Mouse (Mus musculus): ENCODE data around the gene Klk1b9.
"Not testable (repeated sequence)": the region's sequence is repeated elsewhere in the genome, so short reads cannot be mapped to it uniquely, and the experiment has no call there.

Klk1b9 gene

DNA sequence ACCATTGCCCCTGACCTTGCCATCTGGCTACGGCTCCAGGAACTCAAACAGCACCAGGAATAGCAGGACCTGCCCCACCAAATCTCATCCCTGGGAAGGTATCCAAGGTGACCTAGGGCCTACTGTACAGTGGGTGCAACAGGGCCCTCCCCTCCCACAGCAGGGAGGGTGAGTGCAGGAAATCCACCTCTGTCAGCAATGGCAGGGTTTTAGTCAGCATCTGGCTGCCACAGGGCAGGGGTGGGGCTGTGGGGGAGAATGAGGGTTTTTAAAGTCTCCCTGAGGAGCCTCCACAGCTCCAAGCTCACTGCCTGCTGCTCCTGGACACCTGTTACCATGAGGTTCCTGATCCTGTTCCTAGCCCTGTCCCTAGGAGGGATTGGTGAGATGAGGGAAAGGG is at the start of gene Klk1b9:
Klk1b9 (plus strand) TSS at position 301 of the 400 bp plus-strand sequence.
- DNase-seq (ENCODE audit: extremely low spot score): not testable (repeated sequence)

DNA sequence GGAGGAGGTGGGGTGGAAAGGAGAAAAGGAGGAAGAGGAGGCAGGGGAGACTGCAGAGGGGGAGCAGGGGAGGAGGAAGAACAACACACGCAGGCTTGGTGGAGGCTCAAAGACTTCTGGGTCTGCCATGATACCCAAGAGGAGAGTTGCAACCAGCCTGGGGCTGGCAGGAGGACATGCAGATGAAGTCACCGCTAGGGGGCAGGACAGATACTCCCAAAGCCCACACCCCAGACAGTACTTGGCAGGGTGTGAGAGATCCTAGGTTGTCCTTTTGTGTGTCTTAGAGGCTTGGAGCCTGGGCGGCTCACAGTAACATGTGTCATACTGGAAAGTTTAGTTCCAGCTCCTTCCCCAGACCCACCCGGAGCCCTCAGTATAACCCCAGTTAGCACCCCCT is 47.3 kb upstream of the Klk1b9 start:
- peak; percentile 13 for DNase-seq (ENCODE audit: extremely low spot score)

DNA sequence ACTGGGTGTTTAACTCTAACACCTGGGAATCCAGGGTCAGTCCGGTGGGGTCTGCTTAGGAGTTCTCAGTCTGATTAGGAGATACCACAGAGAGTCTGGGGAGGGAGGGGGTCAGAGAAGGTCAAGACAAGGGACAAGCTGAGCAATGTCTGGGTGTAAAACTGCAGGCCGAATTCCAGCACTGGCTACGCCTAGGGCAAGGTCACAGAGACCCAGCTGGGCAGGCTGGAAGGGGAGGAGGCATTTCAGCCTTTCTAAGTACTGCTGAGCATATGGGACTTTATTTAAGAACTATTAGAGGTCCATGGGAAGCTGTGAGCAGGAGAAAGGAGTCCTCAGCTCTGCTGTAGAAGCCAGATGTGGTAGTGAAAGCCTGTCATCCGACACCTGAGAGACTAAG is 43.5 kb upstream of the Klk1b9 start:
- no peak for DNase-seq (ENCODE audit: extremely low spot score)

DNA sequence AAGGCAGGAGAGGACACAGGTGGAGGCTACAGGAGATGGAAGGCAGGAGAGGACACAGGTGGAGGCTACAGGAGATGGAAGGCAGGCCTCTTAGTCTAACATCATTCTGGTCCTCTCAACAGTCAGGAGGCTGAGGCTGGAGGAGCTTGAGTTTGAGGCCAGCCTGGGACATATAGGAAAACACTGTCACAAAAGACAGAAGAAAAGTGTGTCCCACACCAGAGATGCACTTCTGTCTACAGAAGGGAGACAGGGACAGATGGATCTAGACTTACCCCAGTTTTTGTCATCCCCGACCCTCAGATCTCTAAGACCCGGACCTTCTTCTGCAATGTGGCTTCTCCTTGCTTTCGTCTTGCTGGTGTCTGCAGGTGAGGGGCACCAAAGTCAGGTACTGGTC is 42.4 kb upstream of the Klk1b9 start, which contains the start of gene Klk15:
Klk15 (plus strand) TSS at position 301 of the 400 bp plus-strand sequence.
- no peak for DNase-seq (ENCODE audit: extremely low spot score)

DNA sequence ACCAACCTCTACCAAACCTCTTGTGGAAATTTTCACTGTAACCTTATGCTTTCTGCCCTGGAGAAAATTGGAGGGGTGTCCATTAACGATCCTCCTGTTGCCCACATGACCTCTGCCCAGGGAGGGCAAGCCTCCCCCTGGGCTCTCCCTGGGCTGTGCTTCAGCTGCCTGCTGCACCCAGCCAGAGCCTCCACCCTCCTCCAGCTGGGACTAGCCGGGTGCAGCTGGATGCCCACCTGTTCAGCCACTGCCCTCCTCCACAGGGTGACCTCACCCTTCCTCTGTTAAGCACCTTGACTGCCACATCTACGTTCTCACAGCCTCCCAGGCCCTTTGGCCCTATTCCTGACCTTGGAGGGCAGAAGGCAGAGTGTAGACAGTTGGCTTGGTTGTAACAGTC is 41.1 kb upstream of the Klk1b9 start:
- no peak for DNase-seq (ENCODE audit: extremely low spot score)

DNA sequence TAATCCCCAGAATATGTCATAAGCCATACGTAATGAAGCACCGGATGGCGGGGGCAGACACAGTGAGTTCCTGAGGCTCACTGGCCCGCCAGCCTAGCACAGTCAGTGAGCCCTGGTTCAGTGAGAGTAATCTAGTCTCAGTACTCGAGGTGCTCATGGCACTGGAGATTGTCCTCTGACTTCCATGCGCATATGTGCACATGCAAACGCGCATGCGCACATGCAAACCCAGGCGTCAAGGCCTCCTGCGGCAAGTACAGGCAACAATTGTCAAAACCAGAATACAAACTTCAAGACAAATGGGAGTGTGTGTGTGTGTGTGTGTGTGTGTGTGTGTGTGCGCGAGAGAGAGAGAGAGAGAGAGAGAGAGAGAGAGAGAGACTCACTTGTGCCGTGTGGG is 39.3 kb upstream of the Klk1b9 start:
- DNase-seq (ENCODE audit: extremely low spot score): no peak

DNA sequence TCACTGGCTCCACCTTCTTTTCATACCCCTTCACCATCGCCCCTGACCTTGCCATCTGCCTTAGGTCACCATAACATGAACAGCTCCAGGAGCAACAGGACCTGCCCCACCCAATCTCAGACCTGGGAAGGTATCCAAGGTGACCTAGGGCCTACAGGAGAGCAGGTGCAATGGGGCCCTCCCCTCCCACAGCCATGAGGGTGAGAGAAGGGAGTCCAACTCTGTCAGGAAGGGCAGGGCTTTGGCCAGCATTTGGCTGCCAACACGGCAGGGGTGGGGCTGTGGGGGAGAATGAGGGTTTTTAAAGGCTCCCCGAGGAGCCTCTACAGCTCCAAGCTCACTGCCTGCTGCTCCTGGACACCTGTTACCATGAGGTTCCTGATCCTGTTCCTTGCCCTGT is 33.6 kb upstream of the Klk1b9 start:
- not testable (repeated sequence) for DNase-seq (ENCODE audit: extremely low spot score)

DNA sequence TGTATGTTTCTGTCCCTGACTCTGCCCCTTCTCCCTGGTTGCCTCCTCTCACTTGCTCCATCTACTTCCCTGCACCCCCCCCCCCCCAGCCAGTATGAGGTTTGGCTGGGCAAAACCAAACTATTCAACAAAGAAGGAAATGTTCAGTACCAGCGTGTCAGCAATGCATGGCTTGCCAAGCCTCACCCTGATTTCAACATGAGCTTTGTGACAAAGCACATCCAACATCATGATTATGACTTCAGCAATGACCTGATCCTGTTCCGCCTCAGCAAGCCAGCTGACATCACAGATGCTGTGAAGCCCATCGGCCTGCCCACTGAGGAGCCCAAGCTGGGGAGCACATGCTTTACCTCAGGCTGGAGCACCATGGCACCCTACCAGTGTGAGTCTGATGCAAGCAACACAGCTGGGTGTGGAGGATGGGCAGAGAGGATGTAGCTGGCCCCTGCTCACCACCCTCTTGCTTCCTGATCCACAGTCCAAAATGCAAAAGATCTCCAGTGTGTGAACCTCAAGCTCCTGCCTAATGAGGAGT is 31.1 kb upstream of the Klk1b9 start:
- DNase-seq (ENCODE audit: extremely low spot score): no peak

DNA sequence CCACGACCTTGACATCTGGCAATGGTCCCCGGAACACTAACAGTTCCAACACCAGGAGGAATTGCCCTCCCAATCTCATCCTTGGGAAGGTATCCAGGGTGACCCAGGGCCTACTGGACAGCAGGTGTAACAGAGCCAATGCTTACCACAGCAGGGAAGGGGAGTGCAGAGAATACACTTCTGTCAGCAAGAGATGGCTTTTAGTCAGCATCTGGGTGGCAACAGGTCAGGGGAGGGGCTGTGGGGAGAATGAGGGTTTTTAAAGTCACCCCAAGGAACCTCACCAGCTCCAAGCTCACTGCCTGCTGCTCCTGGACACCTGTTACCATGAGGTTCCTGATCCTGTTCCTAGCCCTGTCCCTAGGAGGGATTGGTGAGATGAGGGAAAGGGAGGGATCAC is 25.5 kb upstream of the Klk1b9 start, which contains the start of gene Klk1b8:
Klk1b8 (plus strand) TSS at position 301 of the 400 bp plus-strand sequence.
- DNase-seq (ENCODE audit: extremely low spot score): no peak

DNA sequence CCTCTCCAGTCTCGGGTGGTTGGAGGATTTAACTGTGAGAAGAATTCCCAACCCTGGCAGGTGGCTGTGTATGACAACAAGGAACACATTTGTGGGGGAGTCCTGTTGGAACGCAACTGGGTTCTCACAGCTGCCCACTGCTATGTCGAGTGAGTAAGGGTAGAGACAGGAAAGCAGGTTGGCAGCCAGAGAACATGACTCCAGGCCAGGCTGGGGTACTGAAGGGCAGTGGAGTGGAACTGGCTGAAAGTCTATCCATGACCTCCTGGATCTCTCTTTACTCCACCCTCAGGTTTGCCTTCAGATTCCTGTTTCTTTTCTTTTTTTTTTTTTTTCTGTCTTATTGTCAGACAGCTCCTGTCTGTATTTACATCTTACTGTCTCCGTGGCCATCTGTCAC is 23.2 kb upstream of the Klk1b9 start:
- no peak for DNase-seq (ENCODE audit: extremely low spot score)

DNA sequence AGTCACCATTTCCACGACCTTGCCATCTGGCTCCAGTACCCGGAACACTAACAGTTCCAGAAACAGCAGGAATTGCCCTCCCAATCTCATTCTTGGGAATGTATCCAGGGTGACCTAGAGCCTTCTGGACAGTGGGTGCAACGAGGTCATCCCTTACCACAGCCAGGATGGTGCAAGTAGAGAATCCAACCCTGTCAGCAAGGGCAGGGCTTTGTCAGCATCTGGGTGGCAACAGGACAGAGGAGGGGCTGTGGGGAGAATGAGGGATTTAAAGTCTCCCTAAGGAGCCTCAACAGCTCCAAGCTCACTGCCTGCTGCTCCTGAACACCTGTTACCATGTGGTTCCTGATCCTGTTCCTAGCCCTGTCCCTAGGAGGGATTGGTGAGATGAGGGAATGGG is 9.4 kb upstream of the Klk1b9 start, which contains the start of gene Klk1b1:
Klk1b1 (plus strand) TSS at position 301 of the 400 bp plus-strand sequence.
- DNase-seq (ENCODE audit: extremely low spot score): no peak

DNA sequence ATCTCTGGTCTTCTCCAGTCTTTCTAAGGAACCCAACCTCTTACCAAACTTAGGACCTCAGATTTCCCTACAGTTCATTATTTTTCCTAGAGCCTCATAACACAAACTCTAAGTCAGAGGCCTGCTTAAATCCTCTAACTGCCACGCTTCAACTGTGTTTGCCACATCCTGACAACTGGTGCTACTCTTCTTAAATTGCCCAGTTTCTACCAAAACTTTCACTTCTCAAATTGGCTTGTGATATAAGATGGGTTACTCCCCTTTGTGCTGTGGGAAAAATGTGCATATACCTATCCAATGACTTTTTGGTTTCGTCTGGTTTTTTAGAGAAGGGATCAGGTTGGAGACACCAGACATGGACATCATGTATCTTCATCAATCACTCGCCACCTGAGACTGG is 8.8 kb upstream of the Klk1b9 start:
- DNase-seq (ENCODE audit: extremely low spot score): no peak

DNA sequence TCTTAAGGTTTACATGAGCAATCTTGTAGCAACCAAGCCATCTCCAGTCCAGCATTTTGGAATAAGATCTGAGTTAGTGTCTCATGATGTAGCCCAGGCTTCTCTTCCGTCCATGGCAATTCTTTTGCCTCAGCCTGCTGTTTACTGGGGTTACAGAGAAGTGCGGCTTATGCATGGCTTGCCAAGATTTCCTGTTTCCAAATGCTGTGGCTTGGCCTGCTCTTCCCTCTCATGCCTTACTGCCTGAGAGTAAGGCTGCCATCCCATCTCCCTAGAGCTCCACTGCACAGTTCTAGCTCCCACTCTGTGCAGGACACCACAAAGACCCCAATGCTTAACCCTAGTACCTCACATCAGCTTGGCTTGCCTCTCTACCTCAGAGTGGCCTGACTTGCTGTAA is 8.2 kb upstream of the Klk1b9 start:
- no peak for DNase-seq (ENCODE audit: extremely low spot score)

DNA sequence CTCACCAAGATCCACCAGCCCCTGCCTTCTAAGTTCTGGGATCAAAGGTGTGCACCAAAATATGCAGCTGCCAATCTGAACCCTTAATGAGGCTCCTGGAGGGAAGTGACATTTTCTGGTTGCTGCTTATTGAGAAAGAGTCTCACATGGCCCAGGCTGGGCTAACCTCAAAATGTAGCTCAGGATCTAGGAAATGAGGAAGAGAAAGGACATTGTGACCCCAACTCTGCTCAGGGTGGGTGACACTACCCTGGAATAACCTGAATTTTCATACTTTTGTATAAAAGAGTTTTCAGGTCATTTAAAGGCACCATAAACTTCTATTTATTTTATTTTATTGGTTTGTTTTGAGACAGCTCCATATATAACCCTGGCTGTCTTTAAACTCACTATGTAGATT is 9.8 kb downstream of the Klk1b9 start:
- no peak for DNase-seq (ENCODE audit: extremely low spot score)

DNA sequence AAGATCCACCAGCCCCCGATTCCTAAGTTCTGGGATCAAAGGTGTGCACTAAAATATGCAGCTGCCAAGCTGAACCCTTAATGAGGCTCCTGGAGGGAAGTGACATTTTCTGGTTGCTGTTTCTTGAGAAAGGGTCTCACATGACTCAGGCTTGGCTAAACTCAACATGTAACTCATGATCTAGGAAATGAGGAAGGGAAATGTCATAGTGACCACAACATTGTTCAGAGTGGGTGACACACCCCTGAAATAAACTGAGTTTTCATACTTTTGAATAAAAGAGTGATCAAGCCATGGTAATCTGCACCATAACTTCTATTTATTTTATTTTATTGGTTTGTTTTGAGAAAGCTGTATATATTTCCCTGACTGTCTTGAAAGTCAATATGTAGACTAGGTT is 19.0 kb downstream of the Klk1b9 start:
- DNase-seq (ENCODE audit: extremely low spot score): not testable (repeated sequence)

DNA sequence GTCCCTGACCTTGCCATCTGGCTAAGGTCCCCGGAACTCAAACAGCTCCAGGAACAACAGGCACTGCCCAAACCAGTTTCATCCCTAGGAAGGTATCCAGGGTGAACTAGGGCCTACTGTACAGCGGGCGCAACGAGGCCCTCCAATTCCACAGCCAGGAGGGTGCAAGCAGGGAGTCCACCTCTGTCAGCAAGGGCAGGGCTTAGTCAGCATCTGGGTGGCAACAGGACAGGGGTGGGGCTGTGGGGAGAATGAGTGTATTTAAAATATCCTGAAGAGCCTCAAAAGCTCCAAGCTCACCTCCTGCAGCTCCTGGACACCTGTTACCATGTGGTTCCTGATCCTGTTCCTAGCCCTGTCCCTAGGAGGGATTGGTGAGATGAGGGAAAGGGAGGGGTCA is 19.7 kb downstream of the Klk1b9 start, which contains the start of gene Klk1b11:
Klk1b11 (plus strand) TSS at position 301 of the 400 bp plus-strand sequence.
- DNase-seq (ENCODE audit: extremely low spot score): not testable (repeated sequence)

DNA sequence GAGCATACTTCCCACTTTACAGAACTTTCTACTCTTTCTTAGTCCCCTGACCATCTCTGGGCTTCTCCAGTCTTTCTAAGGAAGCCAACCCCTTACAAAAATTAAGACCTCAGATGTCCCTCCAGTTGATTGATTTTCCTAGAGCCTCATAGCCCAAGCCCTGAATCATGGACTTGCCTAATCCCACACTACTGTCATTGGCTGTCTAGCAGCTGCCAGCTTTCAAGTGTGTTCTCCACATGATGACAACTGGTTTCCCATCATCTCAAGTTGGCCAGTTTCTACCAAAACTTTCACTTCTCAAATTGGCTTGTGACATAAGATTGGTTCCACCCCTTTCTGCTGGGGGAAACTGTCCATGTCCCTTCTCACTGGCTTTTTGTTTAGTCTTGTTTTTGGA is 29.0 kb downstream of the Klk1b9 start:
- DNase-seq (ENCODE audit: extremely low spot score): no peak

DNA sequence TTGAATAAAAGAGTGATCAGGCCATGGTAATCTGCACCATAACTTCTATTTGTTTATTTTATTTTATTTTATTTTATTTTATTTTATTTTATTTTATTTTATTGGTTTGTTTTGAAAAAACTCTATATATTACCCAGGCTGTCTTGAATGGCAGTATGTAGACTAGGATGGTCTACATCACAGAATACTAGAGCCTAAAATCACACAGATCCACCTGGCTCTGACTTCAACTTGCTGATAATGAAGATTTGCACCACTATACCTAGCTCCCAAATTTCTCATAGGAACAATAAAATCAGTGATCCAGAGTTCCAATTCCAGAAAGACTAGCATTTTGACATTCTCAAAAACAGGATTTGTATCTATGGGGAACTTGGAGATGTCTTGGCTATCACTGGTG is 36.0 kb downstream of the Klk1b9 start, which contains the start of gene Klk1b26:
Klk1b26 (plus strand) TSS at position 301 of the 400 bp plus-strand sequence.
- DNase-seq (ENCODE audit: extremely low spot score): not testable (repeated sequence)

DNA sequence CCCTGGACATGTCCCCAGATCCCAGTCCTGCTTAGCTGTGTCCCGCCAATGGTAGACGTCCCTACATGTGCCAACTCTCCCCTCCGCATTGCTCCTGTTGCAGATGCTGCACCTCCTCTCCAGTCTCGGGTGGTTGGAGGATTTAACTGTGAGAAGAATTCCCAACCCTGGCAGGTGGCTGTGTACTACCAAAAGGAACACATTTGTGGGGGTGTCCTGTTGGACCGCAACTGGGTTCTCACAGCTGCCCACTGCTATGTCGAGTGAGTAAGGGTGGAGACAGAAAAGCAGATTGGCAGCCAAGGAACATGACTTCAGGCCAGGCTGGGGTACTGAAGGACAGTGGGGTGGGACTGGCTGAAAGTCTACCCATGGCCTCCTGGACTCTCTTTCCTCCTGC is 38.8 kb downstream of the Klk1b9 start:
- DNase-seq (ENCODE audit: extremely low spot score): not testable (repeated sequence)

DNA sequence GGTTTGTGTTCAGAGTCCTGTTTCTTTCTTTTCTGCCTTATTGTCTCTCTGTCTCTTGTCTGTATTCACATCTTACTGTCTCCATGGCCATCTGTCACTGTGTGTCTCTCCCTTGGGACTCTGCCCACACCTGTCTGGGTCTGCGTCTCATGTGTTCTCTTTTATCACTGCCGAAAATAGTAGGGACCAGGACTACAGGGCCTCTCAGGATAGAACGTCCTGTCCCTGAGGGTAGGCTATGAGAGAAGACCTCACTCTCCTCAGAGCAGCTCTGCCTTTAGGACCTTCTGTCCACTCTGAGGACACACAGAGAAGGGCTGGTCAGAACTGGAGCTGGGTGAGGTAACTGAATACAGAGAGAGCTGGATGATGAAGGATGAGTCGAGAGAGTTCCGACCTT is 39.2 kb downstream of the Klk1b9 start:
- DNase-seq (ENCODE audit: extremely low spot score): no peak

Data from embryo, embryonic 9.5 days (tissue).